Mouse (Mus musculus) heart, embryonic 14.5 days (tissue): Measurements from ENCODE around the gene Armcx4. TPM values are rescaled to one million over a fixed set of nuclear protein-coding genes. Genes with fewer than 3 reads are reported as not detected.

Experiments used
- polyA plus RNA-seq: library from polyadenylated mRNA; unstranded; fragments of >200 nt; fragmentation: Nextera tagmentation; extraction: Ambion mirVana; gene quantifications from 2 replicates; pipeline ENCODE4 v1.2.1, GENCODE M21; 2014

The Armcx4 gene
- polyA plus RNA-seq, 1 experiment from 2014 or later: 5.0 TPM

Other genes starting within 250 kb of the Armcx4 start
- not detected in 2 replicates for gene Taf7l, start 210.0 kb upstream of the Armcx4 start, polyA plus RNA-seq
- gene Timm8a1, start 144.7 kb upstream of the Armcx4 start, polyA plus RNA-seq: 70.6 and 73.9 TPM in 2 replicates
- gene Btk, start 102.9 kb upstream of the Armcx4 start, polyA plus RNA-seq: 0.61 and 0.85 TPM in 2 replicates
- gene Rpl36a, start 100.9 kb upstream of the Armcx4 start, polyA plus RNA-seq: 303 and 361 TPM in 2 replicates
- gene Gla, start 85.4 kb upstream of the Armcx4 start, polyA plus RNA-seq: 2.4 and 3.2 TPM in 2 replicates
- gene Hnrnph2, start 85.3 kb upstream of the Armcx4 start, polyA plus RNA-seq: 81.0 and 85.6 TPM in 2 replicates
- gene Armcx1, start 31.4 kb downstream of the Armcx4 start, polyA plus RNA-seq: 36.5 and 39.5 TPM in 2 replicates
- 15.0 and 17.7 TPM in 2 replicates for gene Armcx6, start 64.9 kb downstream of the Armcx4 start, polyA plus RNA-seq
- gene Armcx3, start 70.1 kb downstream of the Armcx4 start, polyA plus RNA-seq: 92.5 and 99.1 TPM in 2 replicates
- 59.2 and 61.9 TPM in 2 replicates for gene Armcx2, start 122.7 kb downstream of the Armcx4 start, polyA plus RNA-seq